Mouse (Mus musculus): ENCODE data around the gene Gm14326. TPM values are rescaled to one million over a fixed set of nuclear protein-coding genes. Genes with fewer than 3 reads are reported as not detected.

Gene Gm14326
- polyA plus RNA-seq, 1 experiment from 2014 or later, result 21.5 TPM

Other genes starting within 250 kb of the Gm14326 start
- 11.2 and 14.2 TPM in 2 replicates for gene Gm14322, start 198.0 kb downstream of the Gm14326 start, polyA plus RNA-seq (2014; fragmentation: Nextera tagmentation; extraction: Ambion mirVana)
- 48.4 and 58.6 TPM in 2 replicates for gene Gm14325, start 117.0 kb downstream of the Gm14326 start, polyA plus RNA-seq (2014; fragmentation: Nextera tagmentation; extraction: Ambion mirVana)
- 1.3 and 3.2 TPM in 2 replicates for gene Gm14327, start 60.2 kb downstream of the Gm14326 start, polyA plus RNA-seq (2014; fragmentation: Nextera tagmentation; extraction: Ambion mirVana)
- gene Zfp972, start 31.7 kb downstream of the Gm14326 start, polyA plus RNA-seq (2014; fragmentation: Nextera tagmentation; extraction: Ambion mirVana), result not detected in 2 replicates
- 13.2 TPM in 2 replicates for gene Zfp971, start 66.0 kb upstream of the Gm14326 start, polyA plus RNA-seq (2014; fragmentation: Nextera tagmentation; extraction: Ambion mirVana)
- 18.8 and 22.9 TPM in 2 replicates for gene Zfp931, start 121.2 kb upstream of the Gm14326 start, polyA plus RNA-seq (2014; fragmentation: Nextera tagmentation; extraction: Ambion mirVana)
- 5.6 and 8.0 TPM in 2 replicates for gene Phactr3, start 161.7 kb upstream of the Gm14326 start, polyA plus RNA-seq (2014; fragmentation: Nextera tagmentation; extraction: Ambion mirVana)